Mouse (Mus musculus) E14TG2a.4 (cell line): ENCODE measurements around the gene Gm6034.

Experiments used
- CTCF ChIP-seq: conservative IDR thresholded peaks from 2 replicates; pipeline ENCODE4 v1.5.1; 2014; ENCODE audit warnings: low read length
- NANOG ChIP-seq: IDR thresholded peaks from 2 replicates; pipeline ENCODE4 v1.6.1; 2014; ENCODE audit warnings: borderline replicate concordance, low read length, mixed read lengths
- POU5F1 ChIP-seq: IDR thresholded peaks from 2 replicates; pipeline ENCODE4 v1.6.1; 2014; ENCODE audit warnings: low read length, borderline replicate concordance

- TF ChIP-seq CTCF (peak; percentile 94), NANOG (no peak), POU5F1 (no peak)
These were observed 49.1 kb upstream of the Gm6034 start for GRCm38 (mm10) chr17:35993675-35994074.
